Mouse (Mus musculus) thymus, postnatal 25 days (tissue): ENCODE measurements around the gene Dppa4.
"Not testable (repeated sequence)": the region's sequence is repeated elsewhere in the genome, so short reads cannot be mapped to it uniquely, and the experiment has no call there.

Experiments
- DNase-seq: peaks from one replicate; pipeline ENCODE4 v3.0.0; 2022

Dppa4 gene

GRCm38 (mm10) chr16:48283517-48283916 is at the start of gene Dppa4:
Gene Dppa4, plus strand, starts transcription at chr16:48283733.
- DNase-seq = no peak

DNA sequence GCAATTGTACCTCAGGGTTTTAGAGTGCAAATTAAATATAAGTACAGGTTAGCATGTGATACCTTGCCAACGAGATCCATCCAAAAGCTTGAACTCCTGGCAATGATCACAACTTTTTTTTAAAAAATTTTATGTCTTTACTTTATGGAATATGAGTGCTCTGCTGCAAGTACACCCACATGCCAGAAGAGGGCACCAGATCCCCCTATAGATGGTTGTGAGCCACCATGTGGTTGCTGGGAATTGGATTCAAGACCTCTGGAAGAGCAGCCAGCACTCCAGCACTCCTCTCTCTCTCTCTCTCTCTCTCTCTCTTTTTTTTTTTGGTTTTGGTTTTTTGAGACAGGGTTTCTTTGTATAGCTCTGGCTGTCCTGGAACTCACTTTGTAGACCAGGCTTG is 48.5 kb upstream of the Dppa4 start:
- DNase-seq = no peak

DNA sequence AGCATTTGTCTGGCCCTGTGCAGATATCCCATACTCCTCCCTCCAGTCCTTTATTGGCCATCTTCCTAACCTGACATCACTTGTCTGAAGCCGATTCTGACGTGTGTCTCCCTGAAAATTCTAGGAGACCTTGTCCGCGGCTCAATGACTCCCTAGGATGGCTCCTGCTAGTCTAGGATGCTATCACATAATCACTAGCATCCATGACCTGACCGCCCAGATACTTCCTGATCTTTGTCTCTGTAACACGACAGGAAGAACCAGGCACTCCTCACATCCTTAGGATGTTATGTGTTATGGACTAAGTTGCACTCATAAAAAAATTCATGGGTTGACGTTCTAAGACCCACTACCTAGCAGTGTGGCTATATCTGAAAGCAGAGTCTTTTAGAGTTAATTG is 45.9 kb upstream of the Dppa4 start:
- DNase-seq = no peak

- no peak for DNase-seq
Measured at GRCm38 (mm10) chr16:48247044-48247661, 36.4 kb upstream of the Dppa4 start.

DNA sequence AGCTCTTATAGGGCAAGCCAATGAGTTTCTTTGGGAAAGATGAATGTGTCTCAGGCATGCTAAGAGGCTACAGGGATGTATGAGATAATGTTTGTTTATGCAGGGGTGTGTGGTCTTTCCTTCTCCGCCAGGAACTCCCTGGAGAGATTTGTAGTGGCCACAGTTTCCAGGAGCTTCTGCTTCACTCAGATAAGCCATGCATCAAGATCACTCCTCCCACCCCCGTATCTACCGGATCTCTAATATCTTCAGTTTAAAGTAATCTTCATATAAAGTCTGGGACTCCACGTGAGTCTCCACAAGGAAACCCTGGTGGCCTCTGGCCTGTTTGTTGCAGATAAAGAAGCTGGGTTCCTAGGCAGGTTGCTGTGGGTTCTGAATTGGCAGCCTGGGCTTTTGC is 30.7 kb upstream of the Dppa4 start:
- DNase-seq = no peak

DNA sequence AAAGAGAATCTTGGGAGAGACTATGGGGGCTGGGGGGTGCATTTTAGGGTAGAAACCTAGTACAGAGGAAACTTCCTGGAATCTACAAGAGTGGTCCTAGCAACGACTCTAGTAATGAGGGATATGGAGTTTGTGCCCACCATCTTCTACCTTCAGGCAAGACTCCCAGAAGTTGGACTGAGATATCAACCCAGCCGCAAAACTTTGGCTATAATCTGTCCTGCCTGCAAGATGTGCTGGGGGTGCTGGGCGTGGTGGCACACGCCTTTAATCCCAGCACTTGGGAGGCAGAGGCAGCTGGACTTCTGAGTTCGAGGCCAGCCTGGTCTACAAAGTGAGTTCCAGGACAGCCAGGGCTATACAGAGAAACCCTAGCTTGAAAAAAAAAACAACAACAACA is 28.9 kb upstream of the Dppa4 start:
- DNase-seq = no peak

DNA sequence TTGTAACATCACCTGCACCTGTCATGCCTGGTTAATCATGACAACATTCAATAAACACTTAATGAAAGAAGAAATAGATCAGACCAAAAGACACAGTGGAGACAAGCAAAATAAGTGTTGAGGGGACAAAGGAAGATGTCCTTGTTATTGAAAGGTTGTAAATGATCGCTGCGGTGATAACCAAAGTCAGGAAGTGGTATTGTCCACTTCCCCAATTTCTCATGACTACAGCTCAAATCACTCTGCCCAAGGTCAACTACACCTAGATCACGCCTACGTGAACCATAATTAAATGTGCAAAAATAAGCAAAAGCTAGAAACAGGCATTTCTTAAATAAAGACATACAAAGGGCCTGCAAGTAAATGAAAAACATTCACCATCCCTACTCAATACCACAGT is 24.0 kb upstream of the Dppa4 start:
- DNase-seq = no peak

DNA sequence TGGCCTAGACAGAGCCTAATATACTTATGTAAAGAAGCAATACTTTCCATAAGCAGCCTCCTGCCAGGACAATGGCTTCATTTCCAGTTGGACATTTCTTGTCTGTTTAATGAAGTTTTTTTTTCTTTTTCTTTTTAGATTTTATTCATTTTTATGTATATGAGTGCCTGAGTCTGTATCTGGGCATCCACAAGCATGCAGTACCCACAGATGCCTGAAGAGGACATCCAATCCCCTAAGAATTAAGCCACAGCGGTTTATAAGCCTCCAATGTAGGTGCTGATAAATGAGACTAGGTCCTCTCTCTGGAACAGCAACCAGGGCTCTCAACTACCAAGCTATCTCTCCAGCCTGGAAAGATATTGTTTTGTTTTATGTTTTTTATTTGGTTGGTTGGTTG is 20.6 kb upstream of the Dppa4 start:
- DNase-seq = no peak

DNA sequence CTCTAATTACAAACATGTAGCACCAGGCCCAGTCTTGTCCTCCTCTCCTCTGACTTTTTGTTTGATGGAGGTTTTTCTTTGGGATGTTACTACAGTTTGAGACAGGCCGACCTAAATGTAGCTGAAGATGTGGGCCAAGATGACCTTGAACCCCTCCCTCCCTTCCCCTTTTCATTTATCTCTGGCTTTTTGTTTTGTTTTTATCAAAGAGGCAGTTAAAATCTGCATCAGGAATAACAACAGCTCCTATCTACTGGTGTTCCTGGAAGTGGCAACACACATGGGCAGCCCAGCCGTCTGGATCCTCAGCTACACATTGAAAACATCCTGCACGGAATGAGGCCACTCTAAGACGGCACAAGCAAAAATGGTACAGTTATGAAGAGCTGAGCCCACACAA is 17.7 kb upstream of the Dppa4 start:
- no peak for DNase-seq

- no peak for DNase-seq
Measured at GRCm38 (mm10) chr16:48276940-48277339, 6.6 kb upstream of the Dppa4 start.

DNA sequence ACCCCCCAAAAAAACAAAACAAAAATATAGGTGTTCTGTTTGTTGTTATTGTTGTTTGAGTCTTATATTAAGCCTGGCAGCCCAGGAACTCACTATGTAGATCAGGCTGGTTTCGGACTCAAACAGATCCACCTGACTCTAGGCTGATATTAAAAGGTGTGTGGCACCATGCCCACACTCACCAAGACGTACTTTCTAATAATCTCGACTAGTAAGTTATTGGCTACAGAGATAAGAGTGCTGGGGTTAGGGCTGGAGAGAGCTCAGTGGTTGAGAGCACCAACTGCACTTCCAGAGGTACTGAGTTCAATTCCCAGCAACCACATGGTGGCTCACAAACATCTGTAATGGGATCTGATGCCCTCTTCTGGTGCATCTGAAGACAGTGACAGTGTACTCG is 2.6 kb upstream of the Dppa4 start:
- DNase-seq = no peak

DNA sequence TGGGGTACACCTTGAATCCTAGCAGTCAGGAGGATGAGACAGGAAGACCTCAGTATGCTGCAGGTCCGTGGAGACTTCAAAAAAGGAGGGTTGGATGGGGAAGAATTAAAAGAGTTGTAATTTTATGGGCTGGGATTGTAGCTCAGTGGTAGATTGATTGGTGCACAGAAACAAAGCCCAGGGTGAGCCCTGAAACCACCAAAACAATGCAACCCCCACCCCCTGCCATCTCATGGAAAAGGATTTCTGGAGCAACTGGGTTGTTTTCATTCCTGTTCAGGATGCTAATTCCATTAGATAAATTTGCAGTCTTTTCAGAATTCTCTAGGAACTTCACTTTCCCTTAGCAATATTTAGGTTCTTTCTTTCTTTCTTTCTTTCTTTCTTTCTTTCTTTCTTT is 732 bp upstream of the Dppa4 start:
- DNase-seq = no peak

DNA sequence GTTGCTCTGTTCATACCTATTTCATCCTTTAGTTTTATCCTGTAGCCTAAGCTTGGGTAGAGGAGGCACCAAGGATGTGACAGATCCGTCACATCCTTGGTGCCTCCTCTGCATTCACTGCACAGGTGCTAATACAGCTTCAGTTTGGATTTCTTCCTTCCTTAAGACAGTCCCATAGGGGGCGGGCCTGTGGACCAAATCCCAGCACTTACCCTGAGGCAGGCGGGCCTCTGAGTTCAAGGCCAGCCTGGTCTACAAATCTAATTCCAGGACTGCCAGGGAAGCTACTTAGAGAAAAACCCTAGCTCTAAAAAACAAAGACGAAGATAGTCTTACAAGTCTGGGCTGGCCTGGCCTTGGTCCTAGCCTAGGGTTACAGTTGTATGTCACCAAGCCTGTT is 2.0 kb downstream of the Dppa4 start:
- no peak for DNase-seq

- DNase-seq = no peak
Measured at GRCm38 (mm10) chr16:48297384-48298136, 14.0 kb downstream of the Dppa4 start.

- DNase-seq = no peak
Measured at GRCm38 (mm10) chr16:48299884-48300283, 16.4 kb downstream of the Dppa4 start.

- DNase-seq = no peak
Measured at GRCm38 (mm10) chr16:48303509-48303908, 20.0 kb downstream of the Dppa4 start, which contains the start of gene Dppa2. Gene Dppa2, plus strand, starts transcription at chr16:48303908.

GRCm38 (mm10) chr16:48303983-48304382 is 20.4 kb downstream of the Dppa4 start:
- no peak for DNase-seq

GRCm38 (mm10) chr16:48308916-48309315 is 25.4 kb downstream of the Dppa4 start:
- DNase-seq = not testable (repeated sequence)

GRCm38 (mm10) chr16:48309912-48310630 is 26.5 kb downstream of the Dppa4 start:
- no peak for DNase-seq

DNA sequence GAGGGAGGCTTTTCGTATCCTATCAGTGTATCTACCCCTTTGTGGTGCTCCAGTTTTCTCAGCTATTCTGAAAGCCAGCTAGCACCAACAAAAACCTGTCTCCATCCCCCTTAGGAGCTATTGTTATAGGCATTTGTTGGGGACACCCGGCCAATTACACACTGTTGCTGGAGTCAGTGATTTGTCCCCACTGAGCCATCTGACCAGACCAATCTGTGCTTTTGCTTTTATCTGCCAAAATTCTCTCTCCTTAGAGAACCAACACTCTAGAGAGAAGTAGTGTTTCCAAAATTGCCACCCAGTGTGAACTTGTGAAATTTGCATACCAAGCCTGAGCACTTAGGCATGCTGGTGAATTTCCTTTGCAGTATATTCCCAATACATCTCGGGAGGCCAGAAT is 31.8 kb downstream of the Dppa4 start:
- no peak for DNase-seq

- no peak for DNase-seq
Measured at GRCm38 (mm10) chr16:48320781-48321180, 37.2 kb downstream of the Dppa4 start.

GRCm38 (mm10) chr16:48323133-48323532 is 39.6 kb downstream of the Dppa4 start:
- no peak for DNase-seq

DNA sequence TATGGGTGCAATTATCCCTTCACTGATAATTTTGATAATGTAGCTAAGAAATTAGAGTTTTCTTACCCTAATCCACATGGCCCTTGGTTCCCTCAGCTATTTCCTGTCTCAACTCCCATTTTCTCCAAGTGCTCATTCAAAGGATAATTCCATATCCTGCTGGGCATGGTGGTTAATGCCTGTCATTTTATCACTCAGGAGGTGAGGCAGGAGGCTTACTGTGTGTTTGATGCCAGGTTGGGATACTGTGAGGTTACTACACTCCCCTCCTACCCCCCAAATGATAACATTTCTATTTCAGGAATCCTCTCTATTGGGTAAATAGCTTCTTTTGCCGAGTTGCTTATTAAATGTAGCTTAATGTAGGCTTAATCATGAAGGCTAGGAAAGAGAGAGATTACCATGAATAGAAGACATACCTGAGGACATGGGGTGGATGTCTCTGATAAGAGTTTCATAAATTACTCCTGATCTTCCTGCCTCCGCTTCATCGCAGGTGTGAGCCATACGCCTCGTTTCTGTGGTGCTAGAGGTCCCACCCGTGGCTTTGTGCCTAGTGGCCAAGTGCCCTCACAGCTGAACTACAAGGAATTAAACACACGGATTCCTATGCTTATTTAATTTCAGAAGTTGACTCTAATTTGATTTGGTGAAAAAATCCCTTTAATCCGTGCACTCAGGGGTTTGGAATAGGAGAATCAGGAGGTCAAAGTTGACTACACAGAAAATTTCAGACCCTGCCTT is 40.2 kb downstream of the Dppa4 start:
- DNase-seq = no peak
